In genomic region chr8:106872454-106873034, GRCm38 (mm10) we compare ENCODE assay signal across 9 mouse cellular contexts. TPM values are rescaled to one million over a fixed set of nuclear protein-coding genes. Genes with fewer than 3 reads are reported as not detected.
DNase-seq lines count a peak whose midpoint lies in the region; ATAC-seq and TF ChIP-seq lines count a peak whose summit lies in the region.
"Had no signal": no experiment of that assay in that cellular context is flagged by ENCODE, and none has a peak within 500 bp of the region (broad histone marks: within the 10 kb centered on the region; RNA-seq: fewer than 3 reads in every experiment).

No protein-coding gene starts in this region.

- H3K4me2 ChIP-seq in kidney, postnatal 0 days (ENCODE audit: low read length), result peak overlapping the region; percentile 99
- peak overlapping the region; percentile 87 for H3K4me2 ChIP-seq in neural tube, embryonic 15.5 days

- peak overlapping the region; percentile 60; the same call in 1 of the 2 replicates for H3K9ac ChIP-seq in kidney, postnatal 0 days (ENCODE audit: low read depth, low read length)
- H3K9ac ChIP-seq in neural tube, embryonic 15.5 days (replicated peaks), result peak overlapping the region; percentile 70

- no peak overlapping the region for H3K27ac ChIP-seq in forebrain, embryonic 10.5 days
- no peak overlapping the region for H3K27ac ChIP-seq in kidney, postnatal 0 days
- peak overlapping the region; percentile 76 for H3K27ac ChIP-seq in neural tube, embryonic 15.5 days (replicated peaks)

- WGBS in forebrain, embryonic 10.5 days, result 4% methylated on average over 8 of the region's 8 CpGs
- WGBS in kidney, postnatal 0 days, result 9% methylated on average over 8 of the region's 8 CpGs
- WGBS in neural tube, embryonic 15.5 days, result 10% methylated on average over 8 of the region's 8 CpGs

- intact Hi-C loops in left cerebral cortex, postnatal 4 days (cut with DNase I), result loop anchor here (5.0 kb wide), 1 partner anchor 155 kb away; no protein-coding TSS in a partner anchor

- peak overlapping the region; percentile 73 for H3K4me3 ChIP-seq in forebrain, embryonic 10.5 days
- H3K4me3 ChIP-seq in kidney, postnatal 0 days (replicated peaks; ENCODE audit: low read depth, low read length), result peak overlapping the region; percentile 53
- H3K4me3 ChIP-seq in neural tube, embryonic 15.5 days (replicated peaks), result peak overlapping the region; percentile 63

- no peak for TF ChIP-seq CTCF in kidney, postnatal 0 days (IDR thresholded peaks at IDR 0.05; ENCODE audit: low read depth)

- ATAC-seq in kidney, postnatal 0 days (replicated peaks; ENCODE audit: low FRiP score, low read depth), result no peak
- ATAC-seq in neural tube, embryonic 15.5 days (ENCODE audit: low FRiP score), result no peak

- peaks cover 34% of the 10 kb centered on the region for H3K36me3 ChIP-seq in forebrain, embryonic 10.5 days (replicated peaks)
- peaks cover 10% of the 10 kb centered on the region; the same call in 1 of the 2 replicates for H3K36me3 ChIP-seq in kidney, postnatal 0 days (ENCODE audit: insufficient read depth, low read length)
- peaks cover 2% of the 10 kb centered on the region; the same call in 1 of the 2 replicates for H3K36me3 ChIP-seq in neural tube, embryonic 15.5 days

- peaks cover 69% of the 10 kb centered on the region for H3K27me3 ChIP-seq in forebrain, embryonic 10.5 days (ENCODE audit: poor library complexity, severe bottlenecking)
- no peaks in the 10 kb centered on the region for H3K27me3 ChIP-seq in kidney, postnatal 0 days (ENCODE audit: insufficient read depth, low read length)
- H3K27me3 ChIP-seq in neural tube, embryonic 15.5 days (replicated peaks), result peaks cover 18% of the 10 kb centered on the region

- H3K4me1 ChIP-seq in forebrain, embryonic 10.5 days, result peaks cover 41% of the 10 kb centered on the region
- peaks cover 30% of the 10 kb centered on the region for H3K4me1 ChIP-seq in kidney, postnatal 0 days (replicated peaks; ENCODE audit: insufficient read depth, low read length)
- H3K4me1 ChIP-seq in neural tube, embryonic 15.5 days, result peaks cover 36% of the 10 kb centered on the region

- DNase-seq in left cerebral cortex, postnatal 4 days, result peak; percentile 25
- DNase-seq in left cerebral cortex, adult 8-10 months (ENCODE audit: low spot score in 2 of 2), result no peak
- DNase-seq in forebrain, embryonic 10.5 days (ENCODE audit: extremely low spot score, low spot score), result no peak
- peak; percentile 20 for DNase-seq in kidney, postnatal 0 days (ENCODE audit: low spot score)
- DNase-seq in urinary bladder, postnatal 4 days (ENCODE audit: low spot score in 2 of 2), result no peak
- no peak for DNase-seq in spleen, postnatal 10 days (ENCODE audit: low spot score in 2 of 2)
- DNase-seq in lung, postnatal 25 days (ENCODE audit: low spot score), result no peak
- DNase-seq: thymus, postnatal 36 days had no signal

- H3K9me3 ChIP-seq in forebrain, embryonic 10.5 days, result no peaks in the 10 kb centered on the region
- no peaks in the 10 kb centered on the region for H3K9me3 ChIP-seq in kidney, postnatal 0 days (replicated peaks; ENCODE audit: low read length)
- H3K9me3 ChIP-seq in neural tube, embryonic 15.5 days (replicated peaks), result no peaks in the 10 kb centered on the region

RNA-seq across cellular contexts. Expression of gene Has3, which starts 2.5 kb away (rescaled TPM):
- 10 to 100 TPM; 16.7 to 17.7 TPM for total RNA-seq in left cerebral cortex, postnatal 4 days (2021)
- 1 to 10 TPM; 1.2 to 3.1 (median 1.7) TPM for total RNA-seq in left cerebral cortex, adult 8-10 months (2022)
- 0.25 and 0.26 TPM in 2 replicates for polyA plus RNA-seq in forebrain, embryonic 10.5 days (2016; fragmentation: Nextera tagmentation; extraction: Ambion mirVana)
- 0.41 and 0.54 TPM in 2 replicates for polyA plus RNA-seq in kidney, postnatal 0 days (2015; fragmentation: Nextera tagmentation; extraction: Ambion mirVana)
- 1.6 and 2.2 TPM in 2 replicates for polyA plus RNA-seq in neural tube, embryonic 15.5 days (2015; fragmentation: Nextera tagmentation; extraction: Ambion mirVana)

RNA-seq across cellular contexts. Expression of gene Utp4, which starts 20.9 kb away (rescaled TPM):
- 10 to 100 TPM; 30.0 to 30.2 TPM for total RNA-seq in left cerebral cortex, postnatal 4 days (2021)
- 10 to 100 TPM; 31.8 to 37.7 (median 33.7) TPM for total RNA-seq in left cerebral cortex, adult 8-10 months (2022)
- polyA plus RNA-seq in forebrain, embryonic 10.5 days (2016; fragmentation: Nextera tagmentation; extraction: Ambion mirVana), result 96.5 and 105 TPM in 2 replicates
- 59.2 and 62.1 TPM in 2 replicates for polyA plus RNA-seq in kidney, postnatal 0 days (2015; fragmentation: Nextera tagmentation; extraction: Ambion mirVana)
- polyA plus RNA-seq in neural tube, embryonic 15.5 days (2015; fragmentation: Nextera tagmentation; extraction: Ambion mirVana), result 41.7 and 49.8 TPM in 2 replicates

Comparison
In these comparisons a context has a peak if more than half of its experiments do, and no peak if none do; other contexts are left out.
1. DNase-seq: peak in left cerebral cortex, postnatal 4 days (single experiment) and kidney, postnatal 0 days (single experiment); none in left cerebral cortex, adult 8-10 months (0 of 2), forebrain, embryonic 10.5 days (single experiment), urinary bladder, postnatal 4 days (0 of 2), spleen, postnatal 10 days (0 of 2) and lung, postnatal 25 days (single experiment).
2. Peak in every context shown above with its lines, with median percentiles within 50 percentile points of each other: H3K4me3 ChIP-seq.